Mouse (Mus musculus) stomach, postnatal 0 days (tissue): ENCODE data around the gene Olfr231. TPM values are rescaled to one million over a fixed set of nuclear protein-coding genes. Genes with fewer than 3 reads are reported as not detected.

Experiments used
- ATAC-seq: fragments of 200-750 bp; cut with Nextera tagmentation; 2 replicates; pipeline ENCODE4 v1.8.0; 2017; ENCODE audit not compliant: low FRiP score, low TSS enrichment
- DNase-seq: peaks from one replicate; pipeline ENCODE4 v3.0.0-alpha.2; 2016; ENCODE audit warnings: low spot score
- H3K27ac ChIP-seq: fragments of 300-500 bp; sonication (generic); replicated peaks from 2 replicates; pipeline ENCODE4 v1.5.1; 2014; ENCODE audit warnings: mild to moderate bottlenecking, control low read depth
- H3K27me3 ChIP-seq: fragments of 300-500 bp; sonication (generic); 2 replicates; pipeline ENCODE4 v1.6.1; 2014; ENCODE audit warnings: low read length; ENCODE audit not compliant: control insufficient read depth, insufficient read depth
- H3K36me3 ChIP-seq: fragments of 300-500 bp; sonication (generic); 2 replicates; pipeline ENCODE4 v1.6.1; 2014; ENCODE audit warnings: low read length, mixed read lengths; ENCODE audit not compliant: control insufficient read depth, insufficient read depth
- H3K4me1 ChIP-seq: fragments of 300-500 bp; sonication (generic); replicated peaks from 2 replicates; pipeline ENCODE4 v1.6.1; 2014; ENCODE audit warnings: antibody characterized with exemption; ENCODE audit not compliant: control insufficient read depth, insufficient read depth
- H3K4me2 ChIP-seq: fragments of 300-500 bp; sonication (generic); replicated peaks from 2 replicates; pipeline ENCODE4 v1.6.1; 2014; ENCODE audit warnings: low read depth, mild to moderate bottlenecking, control low read depth, moderate library complexity
- H3K4me3 ChIP-seq: fragments of 300-500 bp; sonication (generic); 2 replicates; pipeline ENCODE4 v1.5.1; 2014; ENCODE audit warnings: low read depth, low read length, control low read depth
- H3K9ac ChIP-seq: fragments of 300-500 bp; sonication (generic); 2 replicates; pipeline ENCODE4 v1.6.1; 2014; ENCODE audit warnings: mild to moderate bottlenecking, low read length, control low read depth, mixed read lengths
- H3K9me3 ChIP-seq: fragments of 300-500 bp; sonication (generic); 2 replicates; pipeline ENCODE4 v1.6.1; 2016; ENCODE audit warnings: low read length; ENCODE audit not compliant: control insufficient read depth
- CTCF ChIP-seq: IDR thresholded peaks from 2 replicates; pipeline ENCODE4 v1.5.1; 2016; ENCODE audit warnings: antibody characterized with exemption, low read depth, mild to moderate bottlenecking, moderate library complexity
- EP300 ChIP-seq: optimal IDR thresholded peaks from 2 replicates; pipeline ENCODE3; 2016; ENCODE audit warnings: antibody characterized with exemption
- WGBS: fragments of 180-500 bp; shearing (Covaris S2); extraction: QIAGEN DNeasy Blood & Tissue Kit; methylation state at CpG from one replicate; pipeline ENCODE4 v1.1.7; 2014; 5-methylcytosine and 5-hydroxymethylcytosine counted together
- polyA plus RNA-seq: library from polyadenylated mRNA; unstranded; fragments of >200 nt; fragmentation: Nextera tagmentation; extraction: Ambion mirVana; gene quantifications from 2 replicates; pipeline ENCODE4 v1.2.1, GENCODE M21; 2015

The Olfr231 gene
- polyA plus RNA-seq, 1 experiment from 2014 or later = not detected

DNA sequence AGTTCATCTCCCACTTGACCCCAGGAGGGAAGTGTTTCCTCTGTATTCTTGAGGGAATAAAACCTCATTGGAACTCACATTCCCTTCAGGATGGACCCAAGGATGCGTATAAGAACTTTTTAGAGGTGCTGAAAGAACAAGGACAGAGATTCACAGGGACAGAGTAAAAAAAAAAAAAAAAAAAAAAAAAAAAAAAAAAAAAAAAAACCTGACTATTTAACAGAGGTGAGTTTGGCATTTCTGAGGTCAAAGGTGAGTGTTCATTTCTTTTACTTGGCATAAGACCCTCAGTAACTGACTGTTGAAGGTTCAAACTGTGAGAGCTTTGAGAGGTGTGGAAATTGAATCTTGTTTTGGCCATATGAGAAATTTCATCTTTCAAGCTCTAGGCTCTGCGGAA lies 28.3 kb upstream of the Olfr231 start:
- no peak overlapping the region for H3K27ac ChIP-seq
- WGBS = 91% methylated on average over 2 of the region's 2 CpGs

DNA sequence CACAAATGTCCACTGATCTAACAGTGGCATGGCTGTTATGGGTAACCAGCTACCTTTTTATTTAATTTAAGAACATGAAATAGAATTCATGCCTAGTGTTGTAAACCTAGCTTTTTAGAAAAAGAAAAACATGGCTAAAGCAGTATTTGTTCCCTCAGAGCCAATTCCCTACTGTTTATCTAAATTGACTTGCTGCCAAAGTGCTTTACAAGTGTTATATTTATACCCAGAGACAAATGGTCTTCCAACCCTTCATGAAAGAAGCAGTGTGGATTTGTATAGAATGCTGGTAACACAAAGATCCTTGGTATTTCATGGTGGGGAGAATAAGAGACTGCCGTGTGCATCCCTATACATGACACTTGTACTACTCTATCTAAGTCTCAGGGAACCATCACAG lies 25.7 kb upstream of the Olfr231 start:
- ATAC-seq = no peak
- Histone ChIP-seq H3K4me1 (no peaks in the 10 kb centered on the region), H3K9ac (no peak overlapping the region), H3K27ac (no peak overlapping the region), H3K36me3 (no peaks in the 10 kb centered on the region), H3K9me3 (no peaks in the 10 kb centered on the region), H3K4me2 (no peak overlapping the region), H3K27me3 (no peaks in the 10 kb centered on the region), H3K4me3 (no peak overlapping the region)
- no peak for DNase-seq
- TF ChIP-seq EP300 = no peak
- no peak for TF ChIP-seq CTCF
- 73% methylated on average over 1 of the region's 1 CpGs for WGBS

More for the DNA sequence above, 28.3 kb upstream of the Olfr231 start:
- DNase-seq (no peak), ATAC-seq (no peak)
- Histone ChIP-seq H3K27me3 (no peaks in the 10 kb centered on the region), H3K4me2 (no peak overlapping the region), H3K9ac (no peak overlapping the region), H3K9me3 (no peaks in the 10 kb centered on the region), H3K4me3 (no peak overlapping the region), H3K4me1 (no peaks in the 10 kb centered on the region), H3K36me3 (no peaks in the 10 kb centered on the region)
- no peak for TF ChIP-seq EP300
- no peak for TF ChIP-seq CTCF

DNA sequence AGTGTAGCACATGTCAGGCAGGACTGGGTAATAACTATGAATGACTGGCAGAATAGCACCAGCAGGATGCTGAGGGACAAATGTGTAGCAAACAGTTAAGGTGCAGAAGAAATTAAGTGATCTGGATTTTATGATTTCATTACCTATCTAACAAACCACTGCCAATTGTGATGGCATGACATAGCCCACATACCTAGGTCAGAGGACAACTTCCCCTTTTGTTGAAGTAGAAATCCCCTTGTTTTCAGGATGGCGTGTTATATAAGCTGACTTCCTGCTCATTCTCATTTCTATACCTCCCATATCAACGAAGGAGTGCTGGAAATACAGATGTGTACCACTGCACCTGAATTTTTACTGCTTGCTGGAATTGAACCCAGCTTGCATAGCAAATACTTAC lies 20.4 kb upstream of the Olfr231 start:
- Histone ChIP-seq H3K27me3 (no peaks in the 10 kb centered on the region), H3K4me2 (no peak overlapping the region), H3K36me3 (no peaks in the 10 kb centered on the region), H3K9ac (no peak overlapping the region), H3K9me3 (no peaks in the 10 kb centered on the region), H3K4me3 (no peak overlapping the region), H3K27ac (no peak overlapping the region), H3K4me1 (no peaks in the 10 kb centered on the region)
- TF ChIP-seq CTCF (no peak), EP300 (no peak)
- DNase-seq (no peak), ATAC-seq (no peak)
- WGBS = 71% methylated on average over 2 of the region's 2 CpGs

DNA sequence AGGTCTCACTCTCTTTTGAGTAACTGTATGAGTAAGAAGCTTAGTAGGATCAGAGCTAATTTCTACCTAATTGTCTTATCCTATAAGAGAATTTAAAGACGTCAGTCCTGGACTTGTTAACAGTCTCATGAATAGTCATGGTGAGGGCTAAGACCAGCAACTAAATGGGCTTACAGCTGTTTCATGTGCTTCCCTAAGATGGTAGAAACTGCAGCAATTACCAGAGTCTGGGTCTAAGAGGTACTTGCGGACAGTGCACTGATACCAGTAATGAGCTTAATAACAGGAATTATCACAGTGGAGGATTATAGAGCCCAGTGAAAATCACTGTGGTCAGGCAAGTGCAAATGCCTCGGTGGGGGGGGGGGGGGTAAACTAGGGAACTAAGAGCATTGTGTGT lies 11.0 kb upstream of the Olfr231 start:
- 71% methylated on average over 3 of the region's 3 CpGs for whole genome bisulfite sequencing
- no peaks in the 10 kb centered on the region for H3K36me3 ChIP-seq
- DNase-seq (no peak), ATAC-seq (no peak)
- TF ChIP-seq EP300 = no peak
- no peak for TF ChIP-seq CTCF
- no peak overlapping the region for H3K27ac ChIP-seq
- H3K4me3 ChIP-seq = no peak overlapping the region
- no peaks in the 10 kb centered on the region for H3K27me3 ChIP-seq
- no peaks in the 10 kb centered on the region for H3K4me1 ChIP-seq
- H3K4me2 ChIP-seq = no peak overlapping the region
- H3K9me3 ChIP-seq = no peaks in the 10 kb centered on the region
- H3K9ac ChIP-seq = no peak overlapping the region

DNA sequence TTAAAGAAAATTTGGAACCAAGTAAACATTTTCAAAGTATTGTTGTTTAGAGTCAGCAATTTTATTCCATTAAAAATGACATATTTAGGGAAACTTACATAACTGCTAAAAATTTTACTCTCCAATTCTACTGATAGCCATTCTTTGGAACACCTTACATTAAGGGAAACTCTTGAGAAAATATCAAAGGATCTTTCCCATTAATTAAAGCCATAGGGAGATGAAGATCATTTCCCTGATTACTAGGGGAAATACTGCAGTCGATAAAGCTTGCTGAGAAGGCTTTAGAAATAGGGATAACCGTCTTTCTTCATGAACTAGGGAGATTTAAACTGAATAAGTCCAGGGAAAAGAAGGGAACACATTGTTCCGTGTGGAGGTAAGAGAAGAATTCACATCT lies 10.3 kb upstream of the Olfr231 start, which contains the start of gene Olfr424:
Gene Olfr424, plus strand, starts transcription at position 301 of the 400 bp plus-strand sequence.
- TF ChIP-seq EP300 = no peak

DNA sequence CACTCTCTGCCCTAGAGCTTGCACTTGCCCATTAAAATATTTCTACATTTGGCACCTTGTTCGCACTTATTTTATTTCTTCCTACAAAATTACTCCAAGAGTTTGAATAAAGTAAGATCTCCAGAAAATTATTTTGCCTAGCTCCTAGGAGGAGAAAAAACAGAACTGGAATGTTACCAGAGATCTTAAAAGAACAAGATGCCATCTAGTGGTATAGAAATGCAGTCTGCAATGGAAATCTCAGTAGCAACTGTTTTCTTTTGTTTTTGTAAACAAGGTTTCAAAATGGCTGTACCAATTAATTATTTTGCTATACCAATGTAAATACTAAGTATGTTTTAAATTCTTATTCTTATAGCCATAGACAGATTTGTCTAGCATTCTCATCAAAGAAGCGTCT lies 17.2 kb downstream of the Olfr231 start:
- H3K4me2 ChIP-seq = no peak overlapping the region
- ATAC-seq = no peak
- TF ChIP-seq EP300 (no peak), CTCF (peak; percentile 60)
- H3K9ac ChIP-seq = no peak overlapping the region
- DNase-seq = no peak
- no peaks in the 10 kb centered on the region for H3K36me3 ChIP-seq
- no peak overlapping the region for H3K27ac ChIP-seq
- H3K4me1 ChIP-seq = no peaks in the 10 kb centered on the region
- 52% methylated on average over 2 of the region's 2 CpGs for WGBS
- H3K9me3 ChIP-seq = no peaks in the 10 kb centered on the region
- no peaks in the 10 kb centered on the region for H3K27me3 ChIP-seq
- H3K4me3 ChIP-seq = no peak overlapping the region

More for the DNA sequence above, 10.3 kb upstream of the Olfr231 start, which contains the start of gene Olfr424:
- no peaks in the 10 kb centered on the region for H3K4me1 ChIP-seq
- no peaks in the 10 kb centered on the region for H3K27me3 ChIP-seq
- WGBS = 71% methylated on average over 3 of the region's 3 CpGs
- H3K4me2 ChIP-seq = no peak within 1 kb of the TSS
- H3K27ac ChIP-seq = no peak within 1 kb of the TSS
- no peaks in the 10 kb centered on the region for H3K36me3 ChIP-seq
- DNase-seq = no peak
- ATAC-seq = no peak
- no peaks in the 10 kb centered on the region for H3K9me3 ChIP-seq
- no peak within 1 kb of the TSS for H3K9ac ChIP-seq
- H3K4me3 ChIP-seq = no peak within 1 kb of the TSS

DNA sequence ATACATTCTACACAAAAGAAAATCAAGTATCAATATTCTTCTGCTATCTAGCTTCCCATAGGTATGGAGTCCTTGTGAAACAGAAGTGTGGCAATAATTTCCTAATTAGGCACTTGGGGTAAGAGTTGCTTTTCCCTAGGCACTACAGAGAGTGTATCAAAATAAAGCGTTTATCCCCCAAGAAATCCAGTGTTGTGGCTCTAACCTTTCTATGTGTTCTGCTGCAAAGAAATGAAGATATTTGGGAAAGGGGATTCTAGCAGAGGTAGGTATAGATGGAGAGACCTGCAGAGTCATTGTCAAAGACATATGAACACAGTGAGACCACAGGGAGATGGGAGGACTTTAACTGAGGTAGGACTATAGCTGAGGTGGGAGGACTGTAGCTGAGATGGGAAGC lies 24.4 kb downstream of the Olfr231 start, which contains the start of gene Olfr427:
Gene Olfr427, plus strand, starts transcription at position 301 of the 400 bp plus-strand sequence.
- no peak within 1 kb of the TSS for H3K4me3 ChIP-seq
- TF ChIP-seq EP300 (no peak), CTCF (no peak)
- no peak within 1 kb of the TSS for H3K27ac ChIP-seq
- no peaks in the 10 kb centered on the region for H3K27me3 ChIP-seq
- no peaks in the 10 kb centered on the region for H3K4me1 ChIP-seq
- no peak within 1 kb of the TSS for H3K9ac ChIP-seq
- DNase-seq (no peak), ATAC-seq (no peak)
- H3K36me3 ChIP-seq = no peaks in the 10 kb centered on the region
- no peak within 1 kb of the TSS for H3K4me2 ChIP-seq
- WGBS = 88% methylated on average over 1 of the region's 1 CpGs
- H3K9me3 ChIP-seq = no peaks in the 10 kb centered on the region
